Mouse (Mus musculus): ENCODE measurements around the gene Fam122c.

Gene Fam122c

GRCm38 (mm10) chrX:53369534-53370365 is 96.5 kb downstream of the Fam122c start:
- no peak for DNase-seq (ENCODE audit: extremely low read depth, low read depth, low spot score)

GRCm38 (mm10) chrX:53370366-53370740 is 97.1 kb downstream of the Fam122c start, which contains the start of gene Mospd1:
Gene Mospd1 (minus strand): TSS chrX:53370502.
- no peak for DNase-seq (ENCODE audit: extremely low read depth, low read depth, low spot score)

All from fat pad, adult 2 months (tissue).